Mouse (Mus musculus) liver, adult 2 months (tissue): ENCODE measurements around the gene Tktl1.

Experiments used
- CTCF ChIP-seq: fragments of 200-500 bp; IDR thresholded peaks from 2 replicates; pipeline ENCODE4 v1.5.1; 2011; ENCODE audit warnings: low read depth, low read length, control low read depth
- POLR2A ChIP-seq: fragments of 200-500 bp; IDR thresholded peaks from 2 replicates; pipeline ENCODE4 v1.6.1; 2011; ENCODE audit warnings: low read length, control low read depth; ENCODE audit not compliant: insufficient read depth; ENCODE audit errors: extremely low read depth

GRCm38 (mm10) chrX:74219449-74219848, 42.4 kb downstream of the Tktl1 start:
- no peak for TF ChIP-seq CTCF
- TF ChIP-seq POLR2A: no peak
